Comparison of ENCODE assay signal across 21 mouse cellular contexts in genomic region chr3:87196637-87197036, GRCm38 (mm10). TPM values are rescaled to one million over a fixed set of nuclear protein-coding genes. Genes with fewer than 3 reads are reported as not detected.
A peak's percentile ranks its signal among the peaks of the same experiment; 100 is the strongest.
DNase-seq lines count a peak whose midpoint lies in the region; ATAC-seq lines count a peak whose summit lies in the region.
"Had no signal": no experiment of that assay in that cellular context is flagged by ENCODE, and none has a peak within 500 bp of the region (broad histone marks: within the 10 kb centered on the region; RNA-seq: fewer than 3 reads in every experiment).

No protein-coding gene starts in this region.

- H3K4me2 ChIP-seq in midbrain, embryonic 14.5 days (ENCODE audit: low read length): no peak overlapping the region
- no peak overlapping the region for H3K4me2 ChIP-seq in midbrain, embryonic 15.5 days
- H3K4me2 ChIP-seq: limb, embryonic 12.5 days; neural tube, embryonic 13.5 days had no signal

- no peaks in the 10 kb centered on the region for H3K27me3 ChIP-seq in midbrain, embryonic 14.5 days (ENCODE audit: control insufficient read depth, insufficient read depth, low read length)
- no peaks in the 10 kb centered on the region for H3K27me3 ChIP-seq in midbrain, embryonic 15.5 days (replicated peaks)
- H3K27me3 ChIP-seq: limb, embryonic 12.5 days; neural tube, embryonic 13.5 days had no signal

- H3K9me3 ChIP-seq in midbrain, embryonic 14.5 days (ENCODE audit: control insufficient read depth, low read length): no peaks in the 10 kb centered on the region
- H3K9me3 ChIP-seq in midbrain, embryonic 15.5 days: no peaks in the 10 kb centered on the region
- H3K9me3 ChIP-seq: limb, embryonic 12.5 days; neural tube, embryonic 13.5 days had no signal

- DNase-seq in heart, adult 11 months: peak; percentile 88
- DNase-seq in heart, adult 8-10 months (ENCODE audit: low spot score): no peak
- DNase-seq in kidney, postnatal 10 days: peak; percentile 57
- DNase-seq in kidney, postnatal 36 days: no peak
- peak; percentile 6 for DNase-seq in midbrain, embryonic 14.5 days
- no peak for DNase-seq in spleen, postnatal 4 days (ENCODE audit: low spot score in 2 of 2)
- DNase-seq: adrenal gland, postnatal 14 days; cerebellum, adult 18-20 months; cerebellum, postnatal 36 days; kidney, adult 11 months; layer of hippocampus, adult 9-11 months; right cerebral cortex, postnatal 25 days; thymus, postnatal 25 days had no signal

- no peak overlapping the region for H3K9ac ChIP-seq in midbrain, embryonic 14.5 days (replicated peaks; ENCODE audit: low read length)
- H3K9ac ChIP-seq in midbrain, embryonic 15.5 days: no peak overlapping the region
- H3K9ac ChIP-seq: limb, embryonic 12.5 days; liver, embryonic 14.5 days; neural tube, embryonic 13.5 days had no signal

- H3K36me3 ChIP-seq in midbrain, embryonic 14.5 days (ENCODE audit: control insufficient read depth, insufficient read depth, low read length): no peaks in the 10 kb centered on the region
- H3K36me3 ChIP-seq in midbrain, embryonic 15.5 days (replicated peaks): no peaks in the 10 kb centered on the region
- H3K36me3 ChIP-seq: limb, embryonic 12.5 days; neural tube, embryonic 13.5 days had no signal

- H3K4me1 ChIP-seq in midbrain, embryonic 14.5 days (ENCODE audit: control insufficient read depth, insufficient read depth, low read length): no peaks in the 10 kb centered on the region
- no peaks in the 10 kb centered on the region for H3K4me1 ChIP-seq in midbrain, embryonic 15.5 days

- no peak for ATAC-seq in midbrain, embryonic 14.5 days (ENCODE audit: low FRiP score, low TSS enrichment)
- no peak for ATAC-seq in midbrain, embryonic 15.5 days (replicated peaks)
- ATAC-seq: activated CD4-positive, CD25-positive, alpha-beta regulatory T cell, adult 4 months; hindbrain, embryonic 16.5 days; Patski had no signal

- no peak overlapping the region for H3K4me3 ChIP-seq in midbrain, embryonic 14.5 days (replicated peaks; ENCODE audit: low read depth, low read length)
- H3K4me3 ChIP-seq in midbrain, embryonic 15.5 days: no peak overlapping the region
- H3K4me3 ChIP-seq: limb, embryonic 12.5 days; neural tube, embryonic 13.5 days had no signal

- no peak overlapping the region for H3K27ac ChIP-seq in midbrain, embryonic 14.5 days (replicated peaks; ENCODE audit: low read depth, low read length)
- H3K27ac ChIP-seq in midbrain, embryonic 15.5 days: no peak overlapping the region
- H3K27ac ChIP-seq: limb, embryonic 12.5 days; liver, embryonic 14.5 days; neural tube, embryonic 13.5 days had no signal

- 40% methylated on average over 6 of the region's 6 CpGs for WGBS in midbrain, embryonic 14.5 days
- 43% methylated on average over 6 of the region's 6 CpGs for WGBS in midbrain, embryonic 15.5 days

RNA-seq across cellular contexts. Expression of gene Kirrel, which starts 22.1 kb away (rescaled TPM):
- total RNA-seq in heart, adult 8-10 months (2022): 1 to 10 TPM; 4.8 to 5.5 (median 5.1) TPM
- polyA plus RNA-seq in midbrain, embryonic 14.5 days (2014; fragmentation: Nextera tagmentation; extraction: Ambion mirVana): 5.4 and 5.8 TPM in 2 replicates
- polyA plus RNA-seq in midbrain, embryonic 15.5 days (2015; fragmentation: Nextera tagmentation; extraction: Ambion mirVana): 7.4 and 8.3 TPM in 2 replicates
- total RNA-seq: megakaryocyte-erythroid progenitor cell, adult 5-6 weeks had no signal
- polyA plus RNA-seq: activated CD4-positive, CD25-positive, alpha-beta regulatory T cell, adult 4 months had no signal

Comparison
In these comparisons a context has a peak if more than half of its experiments do, and no peak if none do; other contexts are left out.
1. DNase-seq: peak in heart, adult 11 months (single experiment), kidney, postnatal 10 days (single experiment) and midbrain, embryonic 14.5 days (single experiment); none in heart, adult 8-10 months (single experiment), kidney, postnatal 36 days (0 of 2) and spleen, postnatal 4 days (0 of 2).